Mouse (Mus musculus) heart, adult 8-10 months (tissue): ENCODE measurements around the gene Abl2. TPM values are rescaled to one million over a fixed set of nuclear protein-coding genes. Genes with fewer than 3 reads are reported as not detected.
A peak's percentile ranks its signal among the peaks of the same experiment; 100 is the strongest.

Experiments used
- DNase-seq: peaks from one replicate; pipeline ENCODE4 v3.0.0; 2022; ENCODE audit warnings: low spot score
- total RNA-seq, 4 experiments: library from RNA; stranded (reverse); gene quantifications; 2 replicates each; pipeline ENCODE4 v1.2.4; 2022

Abl2 gene
- total RNA-seq, 4 experiments from 2014 or later: 20.1 to 26.1 (median 22.4) TPM

GRCm38 (mm10) chr1:156669208-156669983, 110.8 kb downstream of the Abl2 start:
- no peak for DNase-seq

DNA sequence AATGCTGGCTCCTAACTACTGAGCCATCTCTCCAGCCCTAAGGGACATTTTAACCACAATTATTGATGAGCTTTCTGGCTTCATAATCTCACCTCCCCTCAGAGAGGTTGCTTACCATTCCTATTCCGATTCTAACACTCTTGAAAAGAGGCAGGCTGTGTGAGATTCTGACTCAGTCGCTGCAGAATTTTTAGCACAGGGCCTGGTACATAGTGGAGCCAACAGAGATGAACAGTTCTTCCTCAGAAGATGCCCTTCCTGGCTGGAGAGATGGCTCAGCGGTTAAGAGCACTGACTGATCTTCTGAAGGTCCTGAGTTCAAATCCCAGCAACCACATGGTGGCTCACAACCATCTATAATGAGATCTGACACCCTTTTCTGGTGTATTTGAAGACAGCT, 113.3 kb downstream of the Abl2 start:
- DNase-seq: no peak

- no peak for DNase-seq
Observed at GRCm38 (mm10) chr1:156672720-156673475, 114.3 kb downstream of the Abl2 start.

- peak; percentile 46 for DNase-seq
Observed at GRCm38 (mm10) chr1:156673476-156674194, 115.0 kb downstream of the Abl2 start.

DNA sequence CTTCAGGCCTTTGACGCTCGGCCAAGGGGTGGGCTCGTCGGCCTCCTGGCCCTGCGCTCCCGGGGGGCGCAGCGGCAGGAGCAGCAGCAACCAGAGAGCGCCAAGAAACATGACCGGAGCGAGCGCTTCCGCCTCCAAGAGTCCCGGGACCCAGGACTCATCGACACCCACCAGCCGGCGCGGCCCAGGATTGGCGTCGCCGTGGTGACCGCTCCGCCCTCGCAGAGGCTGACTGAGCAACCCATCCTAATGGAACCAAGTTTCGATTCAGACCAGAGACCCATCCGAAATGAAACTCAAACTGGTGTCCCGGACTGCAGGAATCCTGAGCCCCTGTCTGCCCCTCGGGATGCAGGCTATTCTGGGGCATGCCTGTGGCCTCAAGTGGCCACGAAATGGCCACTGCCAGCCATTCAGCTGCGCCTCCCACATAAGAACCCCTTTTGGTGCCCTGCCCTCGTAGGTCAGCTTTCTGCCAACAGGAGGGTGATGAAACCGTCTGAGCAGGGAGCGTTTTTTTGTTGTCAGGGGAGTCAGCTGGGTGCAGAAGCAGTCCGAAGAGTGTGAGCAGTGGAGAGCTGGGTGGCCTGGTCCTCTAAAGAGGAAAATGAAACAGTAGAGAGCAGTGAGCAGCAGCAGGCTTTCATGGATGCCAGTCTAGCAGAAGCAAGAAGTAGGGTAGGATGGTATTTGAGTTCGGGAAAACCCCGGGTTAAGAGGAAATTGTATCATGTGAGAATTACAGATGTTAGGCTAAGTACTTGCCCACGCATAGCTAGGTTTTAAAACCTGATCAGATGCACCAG, 115.8 kb downstream of the Abl2 start, which contains the start of gene Tor3a:
Tor3a (minus strand) TSS at position 162 of the 806 bp plus-strand sequence.
- peak; percentile 88 for DNase-seq

DNA sequence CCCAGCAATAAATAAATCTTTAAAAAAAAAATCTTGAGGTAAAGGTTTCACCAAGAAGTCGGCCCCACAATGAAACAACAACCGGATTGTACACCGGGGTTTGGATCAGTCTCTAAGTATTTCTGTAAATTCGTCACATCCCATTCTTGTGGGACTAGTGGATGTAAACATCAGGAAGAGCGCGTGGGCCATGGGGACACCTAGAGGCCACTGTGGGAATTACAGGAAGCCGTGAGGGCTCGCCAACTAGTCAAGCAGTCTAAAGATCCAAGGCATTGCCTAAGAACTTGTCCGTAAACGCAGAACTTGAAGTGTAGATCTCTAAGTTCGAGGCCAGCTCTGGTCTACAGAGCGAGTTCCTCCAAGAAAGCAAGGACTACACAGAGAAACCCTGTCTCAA, 117.6 kb downstream of the Abl2 start:
- peak; percentile 57 for DNase-seq

DNA sequence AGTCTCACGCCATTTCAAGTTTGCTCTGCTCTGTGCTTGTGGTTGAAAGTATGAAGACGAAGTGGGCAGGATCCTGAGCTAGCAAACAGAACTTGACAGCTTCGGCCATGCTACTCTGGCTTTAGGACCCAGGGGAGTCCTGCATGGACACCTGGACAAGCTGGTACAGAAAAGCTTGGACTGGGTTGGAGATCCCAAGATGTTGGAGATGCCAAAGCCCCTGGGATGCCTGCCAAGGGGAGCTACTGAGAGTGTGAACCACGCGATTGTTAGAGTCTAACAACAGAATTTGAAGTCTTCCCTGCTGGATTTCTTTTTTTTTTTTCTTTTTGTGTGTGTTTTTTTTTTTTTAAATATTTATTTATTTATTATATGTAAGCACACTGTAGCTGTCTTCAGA, 118.0 kb downstream of the Abl2 start:
- DNase-seq: no peak

DNA sequence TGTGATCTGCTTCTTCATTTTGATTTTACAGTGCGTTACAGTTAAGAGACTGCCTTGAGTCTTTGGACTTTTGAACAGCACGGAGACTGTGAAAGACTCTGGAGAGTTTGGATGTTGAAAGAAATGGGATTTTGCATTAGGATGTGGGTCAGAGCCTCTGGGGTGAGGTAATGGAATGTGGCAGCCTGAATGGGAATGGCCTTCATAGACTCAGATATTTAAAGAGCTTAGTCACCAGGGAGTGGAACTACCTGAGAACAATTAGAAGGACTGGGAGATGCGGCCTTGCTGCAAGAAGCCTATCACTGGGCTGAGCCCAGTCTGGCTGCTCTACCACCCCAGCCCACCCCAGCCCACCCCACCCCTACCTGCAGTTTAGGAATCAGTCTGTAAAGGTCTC, 118.6 kb downstream of the Abl2 start:
- DNase-seq: no peak

- no peak for DNase-seq
Observed at GRCm38 (mm10) chr1:156679599-156679998, 121.0 kb downstream of the Abl2 start.

DNA sequence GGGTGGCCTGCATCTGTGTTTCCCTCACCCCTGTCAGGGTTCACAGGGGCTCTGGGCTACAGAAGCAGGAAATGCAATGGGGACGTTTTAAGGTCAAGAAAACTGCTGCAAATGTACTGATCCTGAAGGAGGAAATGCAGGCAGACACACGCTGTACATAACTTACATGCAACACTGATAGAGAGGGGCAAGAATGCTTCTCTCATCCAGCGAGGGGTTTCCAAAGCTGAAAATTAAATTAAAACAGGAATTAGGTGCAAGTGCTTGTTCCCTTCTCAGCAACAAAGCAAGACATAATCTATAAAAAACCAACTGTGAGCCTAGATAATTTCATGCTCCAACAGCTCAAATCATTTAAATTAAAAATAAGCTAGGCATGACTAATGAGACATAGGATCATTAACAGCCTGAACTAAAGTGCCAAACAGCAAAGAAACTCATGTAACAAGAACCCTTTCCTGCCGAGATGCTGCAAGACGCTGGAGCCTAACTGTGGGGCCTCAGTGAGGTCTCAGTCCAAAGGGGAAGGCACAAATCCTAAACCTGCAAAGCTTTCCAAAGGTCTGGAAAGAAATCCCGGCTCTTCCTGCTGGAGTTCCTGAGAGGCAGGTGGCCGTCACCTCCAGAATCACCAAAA, 127.6 kb downstream of the Abl2 start:
- DNase-seq: no peak

Other genes with a start within 250 kb of the Abl2 start
- gene Nphs2, start 248.1 kb upstream of the Abl2 start, total RNA-seq: not detected
- 100 to 1,000 TPM; 364 to 491 (median 426) TPM for gene Gm2000, start 192.7 kb upstream of the Abl2 start, total RNA-seq
- not detected for gene Axdnd1, start 137.6 kb upstream of the Abl2 start, total RNA-seq
- gene Soat1, start 84.5 kb upstream of the Abl2 start, total RNA-seq: 1 to 10 TPM; 4.7 to 7.6 (median 6.2) TPM
- gene Gm10031, start 34.8 kb upstream of the Abl2 start, total RNA-seq: 10 to 100 TPM; 43.9 to 59.3 (median 54.1) TPM
- gene Tor3a, start 115.6 kb downstream of the Abl2 start, total RNA-seq: 10 to 100 TPM in 1 of 4 experiments, 1 to 10 TPM in 3; 8.1 to 11.2 (median 9.2) TPM
- 10 to 100 TPM; 59.9 to 68.8 (median 65.7) TPM for gene Fam20b, start 160.3 kb downstream of the Abl2 start, total RNA-seq